Mouse (Mus musculus): ENCODE results near the gene 2310034G01Rik. TPM values are rescaled to one million over a fixed set of nuclear protein-coding genes. Genes with fewer than 3 reads are reported as not detected.

2310034G01Rik gene
- total RNA-seq, 2 experiments from 2014 or later, result 0.94 to 1.1 TPM

GRCm38 (mm10) chr19:46331936-46332335 lies 18.2 kb downstream of the 2310034G01Rik start:
- no peak for DNase-seq (ENCODE audit: low spot score in 2 of 2)
- intact Hi-C loops (cut with DNase I), result no loop called here

DNA sequence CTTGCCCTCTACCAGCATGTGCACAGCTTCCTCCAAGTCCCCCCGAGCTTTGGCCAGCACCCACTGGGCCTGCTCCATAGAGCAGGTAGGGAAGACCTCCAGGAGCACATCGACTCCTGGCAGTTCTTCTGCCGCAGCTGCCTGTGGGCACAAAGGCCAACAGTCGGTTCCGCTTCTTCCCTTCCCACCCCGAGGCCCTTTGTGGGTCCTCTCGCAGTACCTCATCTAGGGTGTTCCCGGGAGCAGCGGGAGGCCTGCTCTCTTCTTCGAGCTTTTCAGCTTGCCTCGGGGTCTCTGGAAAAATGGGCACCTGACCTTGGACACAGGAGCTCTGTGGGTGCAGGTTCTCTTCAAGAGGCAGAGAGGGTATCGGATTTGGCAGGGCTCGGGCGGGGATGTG lies 18.8 kb downstream of the 2310034G01Rik start:
- intact Hi-C loops (cut with DNase I), result no loop called here
- no peak for DNase-seq (ENCODE audit: low spot score in 2 of 2)

DNA sequence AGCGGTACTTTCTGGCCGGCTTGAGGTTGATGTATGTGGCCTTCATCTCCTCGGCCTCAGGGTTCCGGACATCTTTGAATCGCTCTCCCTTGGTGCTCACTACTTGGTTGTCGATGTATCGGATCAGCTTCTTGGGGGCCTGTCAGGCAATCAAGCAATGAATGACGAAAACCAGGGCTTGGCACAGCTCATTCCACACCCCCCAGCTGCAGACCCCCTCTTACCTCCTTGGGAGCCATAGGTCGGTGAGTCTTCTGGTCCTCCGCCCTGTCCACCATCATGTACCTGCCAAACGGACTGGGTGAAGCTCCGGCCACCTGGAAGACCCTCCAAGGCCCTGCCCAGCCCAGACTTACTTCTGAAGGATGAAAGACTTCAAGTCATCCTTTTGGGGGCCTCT lies 19.4 kb downstream of the 2310034G01Rik start:
- DNase-seq (ENCODE audit: low spot score in 2 of 2), result no peak
- intact Hi-C loops (cut with DNase I), result no loop called here

DNA sequence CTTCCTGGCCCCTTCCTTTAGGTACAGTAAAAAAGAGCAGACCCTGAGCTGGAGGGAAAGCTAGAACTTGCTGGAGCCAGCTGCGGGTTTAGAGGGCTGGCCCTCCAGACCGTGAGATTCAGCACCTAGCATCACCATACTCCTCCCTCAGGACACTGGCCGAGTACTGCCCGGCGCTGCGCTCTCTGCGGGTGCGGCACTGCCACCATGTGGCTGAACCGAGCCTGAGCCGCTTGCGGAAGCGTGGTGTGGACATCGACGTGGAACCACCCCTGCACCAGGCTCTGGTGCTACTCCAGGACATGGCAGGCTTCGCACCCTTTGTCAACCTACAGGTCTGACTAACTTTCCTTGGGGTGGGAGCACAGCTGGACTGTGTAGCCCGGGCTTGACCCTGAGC lies 20.2 kb downstream of the 2310034G01Rik start:
- peak in 1 of 2 experiments; percentile 84 for DNase-seq (ENCODE audit: low spot score in 2 of 2)
- intact Hi-C loops (cut with DNase I), result no loop called here

- intact Hi-C loops (cut with DNase I), result no loop called here
- DNase-seq (ENCODE audit: low spot score in 2 of 2), result no peak
Measured at GRCm38 (mm10) chr19:46329031-46329641, 21.0 kb downstream of the 2310034G01Rik start.

GRCm38 (mm10) chr19:46328081-46329030 lies 21.7 kb downstream of the 2310034G01Rik start, which contains the start of gene Fbxl15:
Gene Fbxl15, plus strand, starts transcription at chr19:46328184.
- peak; percentile 97 to 98 for DNase-seq (ENCODE audit: low spot score in 2 of 2)
- intact Hi-C loops (cut with DNase I), result no loop called here

- no peak for DNase-seq (ENCODE audit: low spot score in 2 of 2)
- intact Hi-C loops (cut with DNase I), result no loop called here
Measured at GRCm38 (mm10) chr19:46327531-46328064, 22.5 kb downstream of the 2310034G01Rik start.

GRCm38 (mm10) chr19:46326756-46327305 lies 23.3 kb downstream of the 2310034G01Rik start, which contains the start of gene Psd:
Gene Psd, minus strand, starts transcription at chr19:46327156.
- intact Hi-C loops (cut with DNase I), result no loop called here
- DNase-seq (ENCODE audit: low spot score in 2 of 2), result peak in 1 of 2 experiments; percentile 71

GRCm38 (mm10) chr19:46326019-46326755 lies 23.9 kb downstream of the 2310034G01Rik start:
- no peak for DNase-seq (ENCODE audit: low spot score in 2 of 2)

GRCm38 (mm10) chr19:46324918-46325317 lies 25.2 kb downstream of the 2310034G01Rik start:
- DNase-seq (ENCODE audit: low spot score in 2 of 2), result no peak
- intact Hi-C loops (cut with DNase I), result no loop called here

More at GRCm38 (mm10) chr19:46326019-46326755, 23.9 kb downstream of the 2310034G01Rik start:
- intact Hi-C loops (cut with DNase I), result no loop called here

GRCm38 (mm10) chr19:46324366-46324765 lies 25.7 kb downstream of the 2310034G01Rik start:
- DNase-seq (ENCODE audit: low spot score in 2 of 2), result no peak
- intact Hi-C loops (cut with DNase I), result no loop called here

DNA sequence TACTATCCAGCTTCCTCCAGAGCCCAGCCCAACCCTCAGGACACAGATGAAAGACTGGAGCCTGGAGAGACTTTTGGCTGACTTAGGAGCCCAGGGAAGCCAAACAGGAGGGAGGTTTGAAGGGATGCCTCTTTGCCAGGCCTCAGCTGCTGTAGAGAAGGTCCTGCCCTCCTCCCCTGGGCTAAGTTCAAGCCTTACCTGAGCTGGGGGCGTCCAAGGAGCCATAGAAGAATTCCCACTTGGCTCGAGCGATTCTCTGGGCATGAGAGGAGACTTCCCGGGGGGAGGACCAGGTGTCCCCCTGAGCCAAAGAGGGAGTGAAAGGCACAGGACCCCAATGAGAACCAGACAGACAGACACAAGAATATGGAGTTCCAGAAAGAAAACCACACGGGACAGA lies 26.4 kb downstream of the 2310034G01Rik start:
- intact Hi-C loops (cut with DNase I), result no loop called here
- no peak for DNase-seq (ENCODE audit: low spot score in 2 of 2)

DNA sequence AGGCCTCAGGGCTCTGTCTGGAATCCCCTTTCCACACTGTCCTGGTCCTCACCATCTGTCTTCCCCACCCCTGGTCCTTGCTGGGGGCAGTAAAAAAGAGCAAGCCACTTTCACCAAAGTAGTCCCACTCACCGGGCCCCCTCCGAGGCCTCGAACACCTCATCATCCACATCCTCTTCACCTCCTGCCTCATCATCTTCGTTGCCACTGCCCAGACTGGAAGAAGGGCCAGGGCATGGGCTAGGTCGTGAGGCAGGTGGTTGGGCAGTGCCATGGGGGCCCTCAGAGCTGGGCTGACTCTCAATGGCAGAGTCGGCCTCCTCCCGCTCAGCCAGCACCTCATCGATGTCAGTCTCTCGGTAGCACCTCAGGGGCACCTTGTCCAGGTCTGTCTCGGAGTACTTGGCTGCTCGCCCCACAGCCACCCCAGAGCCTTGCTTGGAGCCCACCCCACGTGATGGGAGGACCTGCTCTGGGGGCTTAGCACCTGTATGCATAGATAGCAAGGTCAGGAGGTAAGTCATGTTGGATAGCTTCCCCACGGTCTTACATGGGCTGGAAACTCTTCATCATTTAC lies 27.0 kb downstream of the 2310034G01Rik start:
- DNase-seq (ENCODE audit: low spot score in 2 of 2), result no peak
- intact Hi-C loops (cut with DNase I), result no loop called here

- no peak for DNase-seq (ENCODE audit: low spot score in 2 of 2)
- intact Hi-C loops (cut with DNase I), result no loop called here
Measured at GRCm38 (mm10) chr19:46322144-46322995, 27.7 kb downstream of the 2310034G01Rik start.

DNA sequence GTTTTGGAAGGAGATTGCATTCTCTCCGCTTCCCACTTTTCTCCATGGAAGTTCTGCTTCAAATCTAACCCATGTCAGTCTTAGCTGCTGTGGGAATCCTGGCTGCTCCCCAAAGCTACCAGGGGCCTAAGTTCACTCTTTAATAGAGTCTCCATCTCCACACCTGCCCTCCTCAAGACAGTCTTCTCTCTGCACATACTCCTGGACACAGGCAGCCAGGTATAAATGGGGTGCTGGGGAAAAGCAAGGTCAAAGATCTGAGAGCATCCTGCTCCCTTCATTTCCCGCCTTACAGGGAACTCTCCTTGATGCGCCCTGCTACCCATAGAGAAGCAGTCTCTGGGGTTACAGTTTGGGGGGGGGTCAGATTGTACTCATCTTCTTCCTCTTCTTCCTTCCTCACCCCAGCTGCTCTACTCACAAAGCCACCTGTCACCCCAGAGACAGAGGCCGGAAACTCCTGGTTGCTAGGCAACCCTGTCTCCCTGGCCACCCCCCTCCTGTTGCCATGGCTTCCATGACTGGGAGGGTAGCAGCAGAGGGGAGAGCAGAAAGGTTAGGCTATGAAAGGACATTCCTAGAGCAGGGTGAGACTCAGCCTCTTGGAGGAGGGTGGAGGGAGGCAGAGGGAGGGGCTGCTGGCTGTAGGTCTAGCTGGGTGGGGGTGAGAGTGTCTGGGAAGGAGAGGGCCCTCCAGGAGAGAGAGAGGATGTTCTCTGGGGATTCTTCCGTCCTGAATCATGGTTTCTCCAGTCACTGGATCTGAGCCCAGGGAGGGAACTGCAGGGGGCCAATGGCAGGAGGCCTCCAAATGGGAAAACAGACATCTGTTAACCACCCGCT lies 28.8 kb downstream of the 2310034G01Rik start:
- intact Hi-C loops (cut with DNase I), result no loop called here
- peak in 1 of 2 experiments; percentile 71 for DNase-seq (ENCODE audit: low spot score in 2 of 2)

DNA sequence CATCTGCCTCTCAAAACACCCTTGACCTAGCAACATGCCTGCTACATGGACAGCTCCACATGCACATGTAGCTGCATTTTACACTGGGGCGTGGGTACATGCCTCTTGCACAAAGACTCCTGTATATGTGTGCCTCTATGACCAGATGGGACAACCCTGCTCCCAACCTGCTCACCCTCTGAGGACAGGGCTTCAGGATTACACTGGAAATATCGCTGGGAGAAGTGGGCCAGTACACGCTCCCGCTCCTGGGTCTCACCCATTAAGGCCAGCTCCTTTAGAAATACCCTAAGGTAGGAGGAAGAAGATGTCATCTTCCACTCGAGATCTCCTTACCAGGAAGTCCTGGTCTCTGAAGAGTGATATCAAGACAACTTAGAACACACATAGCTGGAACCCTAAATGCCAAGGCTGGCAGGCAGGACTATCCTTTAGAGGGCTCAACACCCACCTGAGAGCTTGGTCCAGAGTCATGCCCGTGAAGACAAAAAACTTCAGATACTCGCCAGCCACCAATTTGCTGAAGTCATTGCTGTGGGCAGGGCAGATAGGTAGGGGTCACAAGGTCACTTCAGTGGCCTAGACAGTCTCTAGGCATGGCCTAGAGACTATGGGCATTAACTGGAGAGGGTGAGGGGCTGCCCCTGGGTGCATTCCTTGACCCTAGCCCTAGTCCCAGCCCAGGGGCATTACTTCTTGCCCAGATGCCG lies 29.9 kb downstream of the 2310034G01Rik start:
- DNase-seq (ENCODE audit: low spot score in 2 of 2), result no peak
- intact Hi-C loops (cut with DNase I), result no loop called here

Data from left cerebral cortex, postnatal 14 days (tissue).